Mouse (Mus musculus) adrenal gland (tissue): ENCODE measurements around the gene Cyth1.

Experiments used
- intact Hi-C: fragments of 180-260 bp; cut with DNase I; formaldehyde crosslinking; loops from one replicate; pipeline ENCODE4 v1.15.1; 2025

Cyth1 gene

GRCm38 (mm10) chr11:118201833-118202409, 46.5 kb downstream of the Cyth1 start:
- intact Hi-C loops = no loop called here

GRCm38 (mm10) chr11:118200834-118201830, 47.3 kb downstream of the Cyth1 start:
- intact Hi-C loops = no loop called here

- intact Hi-C loops = no loop called here
Measured at GRCm38 (mm10) chr11:118198296-118198600, 50.1 kb downstream of the Cyth1 start.

- intact Hi-C loops = no loop called here
Measured at GRCm38 (mm10) chr11:118197508-118198295, 50.7 kb downstream of the Cyth1 start.

- intact Hi-C loops = no loop called here
Measured at GRCm38 (mm10) chr11:118196824-118197388, 51.5 kb downstream of the Cyth1 start.

- intact Hi-C loops = no loop called here
Measured at GRCm38 (mm10) chr11:118193390-118194147, 54.8 kb downstream of the Cyth1 start.

- intact Hi-C loops = no loop called here
Measured at GRCm38 (mm10) chr11:118192973-118193372, 55.4 kb downstream of the Cyth1 start.

GRCm38 (mm10) chr11:118182768-118183167, 65.6 kb downstream of the Cyth1 start:
- intact Hi-C loops = no loop called here

GRCm38 (mm10) chr11:118182353-118182752, 66.0 kb downstream of the Cyth1 start:
- intact Hi-C loops = no loop called here

GRCm38 (mm10) chr11:118180199-118180598, 68.2 kb downstream of the Cyth1 start:
- intact Hi-C loops = no loop called here

GRCm38 (mm10) chr11:118178236-118178635, 70.2 kb downstream of the Cyth1 start:
- intact Hi-C loops = loop anchor here (10.0 kb wide), 1 partner anchor 47 kb away; no protein-coding TSS in a partner anchor

- intact Hi-C loops = loop anchor here (5.0 to 10.0 kb wide), 2 partner anchors 37 to 50 kb away; no protein-coding TSS in a partner anchor
Measured at GRCm38 (mm10) chr11:118174752-118175151, 73.6 kb downstream of the Cyth1 start.

- intact Hi-C loops = loop anchor here (5.0 to 10.0 kb wide), 2 partner anchors 35 to 52 kb away; no protein-coding TSS in a partner anchor
Measured at GRCm38 (mm10) chr11:118172768-118173167, 75.6 kb downstream of the Cyth1 start.

- intact Hi-C loops = loop anchor here (5.0 to 10.0 kb wide), 2 partner anchors 33 to 54 kb away; no protein-coding TSS in a partner anchor
Measured at GRCm38 (mm10) chr11:118170333-118170732, 78.1 kb downstream of the Cyth1 start.

GRCm38 (mm10) chr11:118168714-118169113, 79.7 kb downstream of the Cyth1 start:
- intact Hi-C loops = no loop called here

- intact Hi-C loops = no loop called here
Measured at GRCm38 (mm10) chr11:118166626-118167025, 81.8 kb downstream of the Cyth1 start.

- intact Hi-C loops = no loop called here
Measured at GRCm38 (mm10) chr11:118165681-118166080, 82.7 kb downstream of the Cyth1 start.

GRCm38 (mm10) chr11:118164566-118164965, 83.8 kb downstream of the Cyth1 start:
- intact Hi-C loops = no loop called here

- intact Hi-C loops = no loop called here
Measured at GRCm38 (mm10) chr11:118162245-118162644, 86.1 kb downstream of the Cyth1 start.

GRCm38 (mm10) chr11:118161240-118161639, 87.2 kb downstream of the Cyth1 start:
- intact Hi-C loops = no loop called here
